Mouse (Mus musculus) layer of hippocampus, adult 9-10 months (tissue): ENCODE measurements around the gene Atp6v1g2.
A peak's percentile ranks its signal among the peaks of the same experiment; 100 is the strongest.
"Not testable (repeated sequence)": the region's sequence is repeated elsewhere in the genome, so short reads cannot be mapped to it uniquely, and the experiment has no call there.

Experiments used
- DNase-seq: peaks from one replicate; pipeline ENCODE4 v3.0.0; 2022; ENCODE audit warnings: low spot score

Atp6v1g2 gene

DNA sequence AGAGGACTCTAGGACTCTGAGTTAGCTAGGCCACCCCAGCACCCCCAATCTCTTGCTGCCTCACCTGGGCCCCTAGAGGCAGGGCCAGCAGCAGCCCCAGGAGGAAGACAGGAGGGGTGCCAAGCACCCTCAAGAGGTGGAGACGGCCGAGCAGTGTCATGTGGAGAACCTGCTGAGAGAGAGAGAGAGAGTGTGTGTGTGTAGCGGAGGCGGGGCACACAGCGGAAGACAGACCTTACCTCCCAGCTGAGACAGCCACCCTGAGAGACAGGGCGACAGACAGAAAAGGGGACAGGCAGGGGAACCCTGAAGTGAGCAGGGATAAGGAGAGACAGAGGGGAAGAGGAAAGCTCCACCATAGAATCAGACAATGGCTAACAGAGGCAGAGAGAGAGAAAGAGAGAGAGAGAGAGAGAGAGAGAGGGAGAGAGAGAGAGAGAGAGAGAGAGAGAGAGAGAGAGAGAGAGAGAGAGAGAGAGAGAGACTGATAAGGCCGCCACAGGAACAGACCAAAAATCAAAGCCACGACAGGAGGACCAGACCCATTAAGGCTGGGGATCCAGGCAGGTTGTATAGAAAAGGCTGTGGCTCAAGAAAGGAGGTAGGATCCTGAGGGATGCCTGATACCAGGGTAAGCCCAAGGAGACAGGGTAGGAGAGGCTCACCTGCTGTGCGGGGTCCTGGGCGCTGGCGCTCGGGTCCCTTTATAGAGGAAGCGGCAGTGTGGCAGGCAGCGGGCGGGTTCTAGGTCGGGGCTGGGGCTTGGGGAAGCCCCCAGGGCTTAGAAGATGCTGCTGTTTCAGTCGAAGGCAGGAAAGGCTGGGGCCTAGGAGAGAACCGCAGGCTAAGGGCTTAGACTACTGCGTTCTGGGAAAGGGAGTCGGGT lies 28.7 kb upstream of the Atp6v1g2 start, which contains the start of gene Lta:
TSS of gene Lta (minus strand) at position 858 of the 886 bp plus-strand sequence.
- DNase-seq: no peak

DNA sequence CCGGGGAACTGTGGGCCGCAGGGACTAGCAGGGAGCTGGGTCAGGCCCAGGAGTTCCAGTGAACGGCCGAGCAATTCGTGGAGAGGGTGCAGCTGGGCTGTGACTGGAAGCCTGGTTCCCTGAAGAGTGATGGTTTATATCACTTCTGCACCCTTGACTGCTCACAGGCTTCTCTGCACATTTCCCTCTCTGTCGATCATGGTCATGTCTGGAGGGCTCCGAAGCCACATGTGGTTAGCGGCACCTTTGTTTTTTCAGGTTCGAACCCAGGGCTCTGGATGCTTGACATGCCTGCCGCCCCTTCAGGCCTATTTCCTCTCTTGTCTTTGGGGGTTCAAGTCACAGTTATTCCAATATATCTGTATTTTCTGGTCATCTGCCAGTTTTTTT lies 28.1 kb upstream of the Atp6v1g2 start:
- DNase-seq: no peak

DNA sequence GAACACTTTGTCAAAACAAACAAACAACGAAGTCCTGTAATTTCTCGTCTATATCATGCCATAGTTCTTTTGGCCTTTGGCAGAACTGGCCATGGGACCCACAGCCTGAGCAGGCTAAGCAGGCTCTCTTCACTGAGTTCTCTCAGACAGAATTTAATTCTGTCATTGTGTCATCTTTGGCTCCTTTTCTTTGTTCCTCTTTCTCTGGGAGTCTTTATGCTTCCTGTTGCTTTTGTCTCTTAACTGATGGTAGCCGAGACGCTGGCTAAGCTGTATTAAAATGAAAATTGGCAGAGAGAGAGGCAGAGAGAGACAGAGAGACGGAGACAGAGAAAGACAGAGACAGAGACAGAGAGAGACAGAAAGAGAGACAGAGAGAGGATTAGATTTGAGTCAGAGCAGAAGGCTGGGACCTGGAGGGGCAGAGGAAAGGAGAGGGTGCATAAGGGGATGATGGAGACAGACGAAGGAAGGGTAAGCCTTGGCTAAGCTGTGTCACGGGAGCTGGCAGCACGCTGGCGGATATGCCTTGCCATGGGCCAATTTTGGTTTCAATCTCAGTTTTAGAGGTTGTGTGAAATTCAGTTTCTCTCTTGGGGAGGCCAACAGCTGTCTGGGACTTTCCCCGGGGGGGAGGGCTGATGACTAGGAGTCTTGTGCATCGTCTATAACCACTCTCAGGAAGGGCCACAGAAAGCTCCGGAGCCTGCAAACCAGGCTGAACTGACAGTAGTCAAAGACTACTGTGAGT lies 23.5 kb upstream of the Atp6v1g2 start:
- no peak for DNase-seq

DNA sequence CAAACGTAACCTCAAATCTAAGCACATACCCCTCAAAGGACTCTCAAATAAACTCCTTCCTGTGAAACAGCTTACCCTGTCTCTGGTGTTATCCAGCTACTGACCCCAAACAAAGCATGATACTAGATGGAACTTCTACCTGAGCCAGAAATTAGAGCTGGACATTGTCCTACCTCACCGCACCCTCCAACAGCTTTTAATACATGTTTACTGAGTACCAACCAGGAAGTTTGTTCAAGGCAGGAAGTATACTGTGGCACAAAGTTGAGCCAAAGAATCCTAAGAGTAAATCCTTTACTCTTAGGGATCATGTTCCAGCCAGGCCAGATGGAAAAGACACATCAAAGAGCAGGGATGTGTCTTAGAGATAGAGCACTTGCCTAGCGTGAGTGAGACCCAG lies 22.9 kb upstream of the Atp6v1g2 start:
- DNase-seq: no peak

DNA sequence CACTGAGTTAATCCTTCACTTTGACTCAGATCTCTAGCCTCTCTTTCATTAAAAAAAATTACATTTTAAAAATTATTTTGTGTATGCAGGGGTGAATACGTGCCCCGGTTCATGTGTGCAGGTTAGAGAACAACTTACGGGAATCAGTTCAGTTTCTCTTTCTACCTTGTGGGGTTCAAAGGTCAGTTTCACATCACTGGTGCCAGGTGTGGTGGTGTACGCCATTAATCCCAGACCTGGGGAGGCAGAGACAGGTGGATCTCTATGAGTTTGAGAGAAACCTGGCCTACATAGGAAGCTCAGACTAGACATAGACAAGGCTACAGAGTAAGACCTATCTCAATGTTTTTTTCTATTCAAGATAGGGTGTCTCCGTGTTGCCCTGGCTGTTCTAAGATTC lies 20.4 kb upstream of the Atp6v1g2 start:
- DNase-seq: no peak

DNA sequence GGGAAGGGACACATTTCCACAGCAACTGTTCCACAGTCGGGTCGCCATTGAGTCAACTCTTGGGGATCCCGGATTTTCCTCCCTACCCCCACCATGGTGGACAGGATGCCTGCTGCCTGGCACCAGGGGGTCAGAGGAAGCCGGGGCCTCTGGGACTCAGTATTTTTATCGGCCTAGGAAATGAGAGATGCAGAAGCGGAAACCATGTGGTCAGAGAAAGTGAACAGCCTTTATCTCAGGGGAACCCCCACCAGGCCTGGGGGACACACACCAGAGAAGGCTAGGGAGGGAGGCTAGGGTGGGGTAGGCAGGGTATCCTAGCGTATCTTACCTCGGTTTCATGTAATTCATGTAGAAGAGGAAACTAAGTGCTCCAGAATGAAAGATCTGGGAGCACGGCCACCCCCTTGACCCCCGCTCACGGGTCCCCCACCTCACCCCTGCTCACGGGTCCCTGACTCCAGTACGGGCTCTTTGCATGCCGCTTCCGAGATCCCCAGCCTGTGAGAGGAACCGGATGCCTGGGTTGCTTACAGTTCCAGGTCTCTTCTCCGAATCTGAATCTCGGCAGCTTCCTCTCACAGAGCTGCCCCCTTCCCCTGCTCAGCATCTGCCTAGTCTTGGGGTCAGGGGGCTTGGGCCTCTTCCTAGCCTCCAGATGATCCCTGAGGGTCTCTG lies 14.8 kb upstream of the Atp6v1g2 start:
- DNase-seq: no peak

DNA sequence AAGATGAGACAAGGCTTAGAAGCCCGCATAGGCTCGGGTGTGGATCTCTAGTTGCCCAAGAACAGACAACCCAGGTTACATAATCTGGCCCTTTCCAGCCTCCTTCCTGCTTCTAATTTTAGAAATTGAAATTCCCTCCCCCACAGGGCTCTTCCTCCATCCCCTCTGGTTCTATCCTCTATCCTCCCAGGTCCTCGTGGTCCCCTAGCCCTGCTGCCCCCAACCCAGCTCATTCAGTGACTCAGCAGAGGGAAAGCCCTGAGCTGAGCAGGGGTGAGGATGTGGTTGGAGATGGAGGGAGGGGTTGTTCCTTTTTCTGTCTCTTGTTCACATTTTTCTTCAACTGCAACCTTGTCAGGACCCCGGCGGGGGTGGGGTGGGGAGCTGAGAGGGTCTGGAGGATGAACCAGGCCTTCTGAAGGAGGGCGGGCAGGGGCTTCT lies 13.8 kb upstream of the Atp6v1g2 start:
- no peak for DNase-seq

DNA sequence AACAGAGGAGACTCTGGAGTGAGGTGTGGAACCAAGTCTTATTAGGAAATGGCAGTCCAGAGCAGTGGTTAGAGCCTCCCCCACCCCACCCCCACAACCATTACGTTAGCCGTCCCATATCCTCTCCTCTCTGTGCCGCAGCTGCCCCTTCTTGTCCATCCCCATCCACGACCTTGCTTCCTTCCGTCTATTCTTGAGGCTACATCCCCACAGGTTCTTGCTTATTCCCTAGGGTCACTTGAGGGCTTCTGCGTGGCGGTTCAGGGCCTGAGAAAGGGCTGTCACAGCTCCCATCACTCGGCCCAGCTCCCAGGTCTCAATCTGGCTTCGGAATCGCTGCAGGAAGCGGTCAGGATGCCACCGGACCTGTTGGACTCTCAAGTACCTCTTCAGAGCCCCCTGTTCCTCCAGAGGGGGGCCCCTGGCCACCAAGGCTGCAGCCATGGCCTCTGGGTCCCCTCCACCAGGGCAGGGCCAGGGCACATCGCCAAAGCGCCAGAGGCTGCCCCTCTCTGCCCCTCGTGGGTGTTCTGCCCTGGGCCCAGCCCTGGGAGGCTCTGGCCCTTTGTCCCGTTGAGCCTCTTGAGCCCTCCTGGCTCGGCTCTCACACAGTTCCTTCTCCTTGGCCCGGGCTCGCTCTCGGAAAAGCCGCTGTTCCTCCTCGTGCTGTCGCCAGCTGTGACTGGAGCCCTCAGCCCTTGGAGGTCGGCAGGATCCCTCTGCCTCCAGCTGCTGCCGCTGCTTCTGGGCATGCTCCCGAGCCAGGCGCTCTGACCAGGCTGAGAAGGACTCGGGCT lies 13.1 kb upstream of the Atp6v1g2 start, which contains the start of gene Gm16181:
TSS of gene Gm16181 (plus strand) at position 679 of the 797 bp plus-strand sequence.
- no peak for DNase-seq

DNA sequence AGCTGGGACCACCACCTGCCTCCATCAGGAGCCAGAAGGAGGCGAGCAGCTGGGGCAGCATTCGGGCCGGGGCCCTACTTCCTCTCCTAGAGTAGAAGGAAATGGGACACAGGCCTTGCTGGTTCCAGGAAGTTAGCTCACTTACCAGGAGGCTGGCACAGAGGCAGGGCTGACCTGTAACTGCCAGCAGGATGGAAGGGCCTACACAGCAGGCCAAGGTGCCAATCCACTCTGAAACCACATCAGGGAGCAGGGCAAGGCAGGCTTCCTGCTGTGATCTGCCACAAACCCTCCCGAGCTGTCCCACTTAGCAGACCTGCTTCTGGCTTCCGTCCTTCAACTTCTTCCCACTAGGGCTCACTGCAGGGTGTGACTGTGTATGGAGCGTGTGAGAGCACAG lies 11.2 kb upstream of the Atp6v1g2 start:
- no peak for DNase-seq

DNA sequence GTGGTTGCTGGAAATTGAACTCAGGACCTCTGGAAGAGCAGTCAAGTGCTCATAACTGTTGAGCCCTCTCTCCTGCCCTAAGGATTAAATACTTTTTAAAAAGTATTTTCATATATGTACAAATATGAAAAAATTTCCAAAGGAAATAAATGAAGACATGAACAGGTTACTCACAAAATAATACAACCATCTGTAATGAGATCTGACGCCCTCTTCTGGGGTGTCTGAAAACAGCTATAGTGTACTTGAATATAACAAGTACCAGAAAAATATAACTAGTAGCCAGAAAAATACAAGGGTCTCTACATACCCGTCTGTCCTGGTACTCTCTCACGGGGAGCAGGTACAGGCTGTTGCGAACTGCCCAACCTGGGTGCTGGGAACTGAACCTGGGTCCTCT lies 8.8 kb upstream of the Atp6v1g2 start:
- no peak for DNase-seq

DNA sequence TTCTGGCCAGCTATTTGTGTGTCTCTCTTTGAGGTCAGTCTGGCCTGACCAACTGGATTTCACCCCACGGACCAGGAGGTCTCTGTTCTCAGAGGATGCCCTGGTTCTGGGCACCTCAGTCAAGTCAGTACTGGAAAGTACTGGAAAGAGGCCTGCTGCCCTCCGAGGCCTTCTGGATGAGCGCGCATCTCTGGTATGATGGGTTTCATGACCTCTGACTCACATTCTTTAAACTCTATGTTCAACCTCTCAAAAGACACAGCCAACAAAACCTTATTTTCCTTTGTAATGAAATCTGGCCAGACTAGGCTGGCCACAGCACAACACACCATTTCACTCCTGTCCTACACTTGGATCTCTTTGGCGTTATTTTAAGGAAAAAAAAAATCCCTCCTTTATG lies 8.0 kb upstream of the Atp6v1g2 start:
- no peak for DNase-seq

DNA sequence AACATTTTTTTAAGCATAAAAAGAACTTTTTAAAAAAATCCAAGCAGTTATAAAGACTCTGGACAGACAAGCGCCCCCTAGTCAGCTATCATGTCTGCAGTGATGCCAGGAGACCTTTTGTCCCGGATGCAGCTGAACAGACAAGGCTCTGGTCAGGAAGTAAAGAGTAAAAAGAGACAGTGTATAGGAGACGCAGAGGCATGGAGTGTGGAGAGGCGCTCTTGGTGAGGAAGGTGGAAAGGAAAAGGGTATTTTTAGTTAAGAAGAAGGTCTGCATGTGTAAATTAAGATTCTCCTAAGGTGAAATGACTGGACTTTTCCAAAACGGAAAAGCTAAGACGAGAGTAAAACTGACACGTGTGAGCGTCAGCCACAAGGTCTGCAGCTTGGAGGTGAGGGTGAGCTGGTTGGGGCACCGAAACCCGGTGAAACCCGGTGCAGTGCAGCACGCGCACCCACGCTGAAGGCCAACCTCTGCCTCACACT lies 6.9 kb upstream of the Atp6v1g2 start:
- no peak for DNase-seq

DNA sequence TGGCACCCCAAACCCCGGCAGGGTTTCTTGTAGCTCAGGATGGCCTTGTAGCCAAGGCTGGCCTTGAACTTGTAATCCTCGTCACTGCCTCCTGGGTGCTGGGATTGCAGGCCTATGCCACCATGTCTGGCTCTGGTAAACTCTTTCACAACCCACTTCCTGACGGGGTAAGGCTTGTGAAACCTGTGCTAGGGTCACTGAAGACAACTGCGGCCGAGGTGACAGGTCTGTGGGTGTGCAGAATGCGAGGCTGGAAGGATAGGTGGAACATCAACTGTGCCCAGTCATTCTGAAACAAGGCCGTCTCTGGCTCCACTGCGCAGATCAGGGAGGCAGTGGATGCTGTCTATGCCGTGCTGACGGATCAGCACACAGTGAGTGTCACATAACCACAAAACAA lies 2.4 kb upstream of the Atp6v1g2 start:
- no peak for DNase-seq

DNA sequence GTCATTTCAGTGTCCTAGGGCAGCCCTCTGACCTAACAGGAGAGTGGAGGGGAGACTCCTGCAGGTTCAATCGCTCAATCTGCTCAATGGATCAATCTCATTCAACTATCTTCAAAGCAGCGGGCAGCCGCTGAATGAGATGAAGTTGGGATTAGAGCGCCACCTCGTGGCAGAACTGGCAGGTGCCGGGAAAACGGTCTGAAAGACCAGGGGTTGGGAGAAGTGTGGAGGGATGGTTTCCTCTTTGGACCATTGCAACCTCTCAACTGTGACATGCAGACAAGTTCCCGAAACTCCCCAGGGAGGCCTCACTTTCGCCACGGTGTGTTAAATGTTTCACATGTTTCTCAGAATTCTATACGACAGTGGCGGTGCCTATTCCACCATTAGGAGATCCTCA lies 1.4 kb upstream of the Atp6v1g2 start:
- peak; percentile 89 for DNase-seq

DNA sequence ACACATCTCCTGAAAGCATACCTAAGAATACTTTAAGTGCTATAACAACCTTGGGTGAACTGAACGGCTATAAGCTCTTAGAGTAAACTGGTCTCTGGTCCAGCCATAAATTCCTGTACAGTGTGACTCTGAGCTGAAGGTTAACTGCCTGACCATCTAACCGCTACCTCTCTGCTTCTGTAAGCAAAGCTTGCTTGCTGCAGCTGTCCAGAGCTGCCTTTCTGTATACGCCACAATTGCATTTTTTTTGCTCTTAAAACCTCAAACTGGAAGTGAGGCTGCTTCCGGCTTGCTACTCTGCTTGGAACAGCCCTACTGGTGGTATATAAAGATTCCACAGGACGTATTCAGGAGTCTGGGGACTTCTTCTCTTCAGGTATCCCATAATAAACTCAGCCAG lies 801 bp upstream of the Atp6v1g2 start:
- DNase-seq: no peak

DNA sequence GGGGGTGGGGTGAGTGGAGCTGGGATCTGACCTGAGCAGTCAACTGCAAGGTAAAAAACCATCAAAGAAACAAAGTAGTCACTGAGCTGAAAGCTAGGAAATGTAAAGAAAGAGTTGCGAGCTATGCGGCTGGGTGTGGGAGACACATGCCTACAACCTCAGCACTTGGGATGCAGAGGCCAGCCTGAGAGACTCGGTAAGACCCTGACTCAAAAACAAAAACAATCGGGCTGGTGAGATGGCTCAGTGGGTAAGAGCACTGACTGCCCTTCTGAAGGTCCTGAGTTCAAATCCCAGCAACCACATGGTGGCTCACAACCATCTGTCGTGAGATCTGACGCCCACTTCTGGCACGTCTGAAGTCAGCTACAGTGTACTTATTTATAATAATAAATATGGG lies 630 bp downstream of the Atp6v1g2 start:
- DNase-seq: not testable (repeated sequence)

DNA sequence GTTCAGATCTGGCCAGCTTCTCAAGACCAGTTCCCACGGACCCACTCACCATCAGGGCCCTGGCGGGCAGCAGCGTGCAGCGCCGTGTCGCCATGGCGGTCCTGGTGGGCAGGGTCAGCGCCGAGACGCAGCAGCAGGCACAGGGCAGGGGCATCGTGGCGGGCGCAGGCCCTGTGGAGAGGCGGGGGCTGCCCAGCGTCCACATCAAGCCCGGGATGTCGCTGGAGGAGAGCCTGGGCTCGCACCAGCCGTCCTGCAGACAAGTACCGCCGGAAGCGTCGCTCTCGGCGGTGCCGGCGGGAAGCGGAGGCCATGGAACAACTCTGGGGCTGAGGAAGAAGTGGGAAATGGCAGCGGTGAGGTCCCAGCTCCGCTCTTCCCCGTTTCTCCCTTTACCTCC lies 1.4 kb downstream of the Atp6v1g2 start:
- no peak for DNase-seq

DNA sequence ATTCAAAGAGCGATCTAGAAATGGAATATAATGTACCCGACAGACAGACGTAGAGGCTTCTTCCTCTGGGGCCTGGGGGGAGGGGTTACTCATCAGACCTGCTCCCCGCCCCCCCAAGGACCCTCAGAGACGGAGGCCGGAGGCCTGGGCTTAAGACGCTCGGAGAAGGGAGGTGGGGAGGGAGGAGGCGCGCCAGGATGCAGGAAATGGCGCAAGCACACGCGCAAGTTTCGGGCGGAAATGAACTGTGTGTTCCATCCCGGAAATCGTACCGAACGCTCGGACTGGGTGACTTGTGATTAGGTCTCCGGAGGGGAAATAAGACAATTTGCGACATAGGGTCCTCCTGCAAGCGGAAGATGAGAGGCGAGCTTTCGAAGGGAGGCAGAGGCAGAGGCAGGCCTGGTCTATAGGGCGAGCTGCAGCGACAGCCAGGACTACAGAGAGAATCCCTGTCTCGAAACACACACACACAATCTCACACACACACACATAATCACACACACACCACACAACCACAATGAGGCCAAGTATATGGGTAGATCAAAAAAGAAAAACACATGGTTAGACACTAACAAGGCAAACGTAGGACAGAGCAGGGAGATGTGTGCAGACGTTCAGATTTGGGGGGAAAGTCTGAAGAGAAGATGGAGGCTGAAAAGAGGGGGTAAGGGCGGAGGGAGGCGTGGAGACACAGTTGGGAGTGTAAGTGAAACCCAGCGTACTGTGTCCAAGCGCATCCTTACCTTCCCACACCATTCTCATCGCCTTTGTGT lies 2.3 kb downstream of the Atp6v1g2 start, which contains the start of gene Nfkbil1:
TSS of gene Nfkbil1 (minus strand) at position 179 of the 776 bp plus-strand sequence.
- peak; percentile 91 for DNase-seq

DNA sequence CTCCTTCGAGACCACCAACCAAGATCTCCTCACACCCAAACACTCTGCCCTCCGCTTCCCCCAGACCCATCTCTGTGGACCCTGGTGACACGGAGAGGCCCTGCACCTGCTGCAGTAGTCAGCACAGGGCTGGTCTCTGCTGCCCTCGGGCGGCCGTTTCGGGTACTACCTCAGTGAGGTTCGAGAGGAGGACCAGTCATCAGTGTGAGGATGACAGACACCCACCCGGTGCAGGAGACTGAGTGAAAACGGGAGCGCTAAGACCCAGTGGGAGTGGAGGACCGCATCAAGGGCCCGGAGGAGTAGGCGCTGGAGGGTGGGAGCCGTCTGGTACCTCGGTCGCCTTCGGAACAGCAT lies 2.9 kb downstream of the Atp6v1g2 start:
- peak; percentile 96 for DNase-seq

DNA sequence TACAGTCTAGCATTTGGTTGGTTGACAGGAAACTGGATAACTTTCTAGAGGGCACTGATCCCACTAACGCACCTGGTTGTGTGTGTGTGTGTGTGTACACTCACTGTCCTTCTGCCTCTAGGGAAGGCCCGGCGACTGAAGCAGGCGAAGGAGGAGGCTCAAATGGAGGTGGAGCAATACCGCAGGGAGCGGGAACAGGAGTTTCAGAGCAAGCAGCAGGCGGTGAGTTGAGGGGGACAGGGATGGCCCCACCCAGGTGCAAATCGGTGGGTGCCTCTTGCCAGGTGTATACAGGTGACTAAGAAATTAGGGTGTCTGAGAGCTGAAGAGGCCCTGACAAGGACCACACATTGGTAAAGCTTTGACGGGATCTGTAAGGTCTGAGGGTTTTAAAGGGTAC lies 3.5 kb downstream of the Atp6v1g2 start:
- no peak for DNase-seq

DNA sequence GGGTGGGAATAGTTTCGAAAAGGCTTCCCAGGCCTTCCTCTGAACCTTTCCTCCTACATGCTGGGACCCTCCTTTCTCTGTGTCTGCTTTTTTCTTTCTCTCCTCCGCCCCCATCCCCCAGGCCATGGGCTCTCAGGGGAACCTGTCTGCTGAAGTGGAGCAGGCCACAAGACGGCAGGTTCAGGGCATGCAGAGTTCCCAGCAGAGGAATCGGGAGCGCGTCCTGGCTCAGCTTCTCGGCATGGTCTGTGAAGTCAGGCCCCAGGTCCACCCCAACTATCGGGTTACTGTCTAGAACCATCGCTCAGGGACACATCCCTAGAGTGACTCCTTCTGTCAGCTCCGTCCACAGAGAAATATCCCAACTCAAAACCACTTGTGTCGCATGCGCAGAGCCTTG lies 4.0 kb downstream of the Atp6v1g2 start:
- DNase-seq: no peak
